Mouse (Mus musculus) kidney, embryonic 15.5 days (tissue): ENCODE results near the gene Dcaf11. TPM values are rescaled to one million over a fixed set of nuclear protein-coding genes. Genes with fewer than 3 reads are reported as not detected.

Experiments
- ATAC-seq: fragments of 200-750 bp; cut with Nextera tagmentation; replicated peaks from 2 replicates; pipeline ENCODE4 v1.8.0; 2017; ENCODE audit warnings: moderate TSS enrichment; ENCODE audit not compliant: low FRiP score
- H3K27ac ChIP-seq: fragments of 300-500 bp; sonication (generic); 2 replicates; pipeline ENCODE4 v1.5.1; 2015; ENCODE audit warnings: mild to moderate bottlenecking, inconsistent platforms
- H3K27me3 ChIP-seq: fragments of 300-500 bp; sonication (generic); 2 replicates; pipeline ENCODE4 v1.6.1; 2015; ENCODE audit warnings: inconsistent platforms
- H3K36me3 ChIP-seq: fragments of 300-500 bp; sonication (generic); 2 replicates; pipeline ENCODE4 v1.6.1; 2015; ENCODE audit warnings: inconsistent platforms
- H3K4me1 ChIP-seq: fragments of 300-500 bp; sonication (generic); 2 replicates; pipeline ENCODE4 v1.6.1; 2015; ENCODE audit warnings: inconsistent platforms
- H3K4me2 ChIP-seq: fragments of 300-500 bp; sonication (generic); 2 replicates; pipeline ENCODE4 v1.6.1; 2015; ENCODE audit warnings: moderate library complexity, mild to moderate bottlenecking, inconsistent platforms
- H3K4me3 ChIP-seq: fragments of 300-500 bp; sonication (generic); replicated peaks from 2 replicates; pipeline ENCODE4 v1.5.1; 2015; ENCODE audit warnings: mild to moderate bottlenecking, inconsistent platforms
- H3K9ac ChIP-seq: fragments of 300-500 bp; sonication (generic); 2 replicates; pipeline ENCODE4 v1.6.1; 2015; ENCODE audit warnings: mild to moderate bottlenecking, inconsistent platforms
- H3K9me3 ChIP-seq: fragments of 300-500 bp; sonication (generic); replicated peaks from 2 replicates; pipeline ENCODE4 v1.6.1; 2016; ENCODE audit warnings: inconsistent platforms
- WGBS: fragments of 180-500 bp; shearing (Covaris S2); methylation state at CpG from one replicate; pipeline ENCODE4 v1.1.7; 2015; ENCODE audit warnings: mixed read lengths; 5-methylcytosine and 5-hydroxymethylcytosine counted together
- polyA plus RNA-seq: library from polyadenylated mRNA; unstranded; fragments of >200 nt; fragmentation: Nextera tagmentation; extraction: Ambion mirVana; gene quantifications from 2 replicates; pipeline ENCODE4 v1.2.1, GENCODE M21; 2015

Gene Dcaf11
- polyA plus RNA-seq, 1 experiment from 2014 or later: 93.0 TPM

GRCm38 (mm10) chr14:55558740-55559448 is 912 bp upstream of the Dcaf11 start:
- no peak for ATAC-seq
- 51% methylated on average over 6 of the region's 6 CpGs for WGBS
- H3K4me3 ChIP-seq: peak overlapping the region; percentile 71
- H3K9ac ChIP-seq: peak overlapping the region; percentile 35; the same call in 1 of the 2 replicates
- H3K27ac ChIP-seq: peak overlapping the region; percentile 99
- H3K27me3 ChIP-seq: no peaks in the 10 kb centered on the region
- H3K4me1 ChIP-seq: peaks cover 37% of the 10 kb centered on the region
- H3K36me3 ChIP-seq: peaks cover 15% of the 10 kb centered on the region
- H3K4me2 ChIP-seq: peak overlapping the region; percentile 87
- no peaks in the 10 kb centered on the region for H3K9me3 ChIP-seq

GRCm38 (mm10) chr14:55560202-55561073 is 632 bp downstream of the Dcaf11 start, which contains the start of gene A730061H03Rik:
Gene A730061H03Rik, minus strand, starts transcription at chr14:55560406.
- Histone ChIP-seq H3K36me3 (peaks cover 30% of the 10 kb centered on the region), H3K27me3 (no peaks in the 10 kb centered on the region), H3K4me2 (peak within 1 kb of the TSS; percentile 87), H3K9ac (peak within 1 kb of the TSS; percentile 66), H3K4me3 (peak within 1 kb of the TSS; percentile 71), H3K4me1 (peaks cover 37% of the 10 kb centered on the region), H3K9me3 (no peaks in the 10 kb centered on the region), H3K27ac (peak within 1 kb of the TSS; percentile 99)
- under 1% methylated on average over 51 of the region's 51 CpGs for WGBS
- ATAC-seq: peak; percentile 97

GRCm38 (mm10) chr14:55561860-55562259 is 2.1 kb downstream of the Dcaf11 start:
- peak overlapping the region; percentile 14; the same call in 1 of the 2 replicates for H3K27ac ChIP-seq
- peaks cover 32% of the 10 kb centered on the region for H3K4me1 ChIP-seq
- peak overlapping the region; percentile 71 for H3K4me3 ChIP-seq
- peaks cover 44% of the 10 kb centered on the region for H3K36me3 ChIP-seq
- H3K4me2 ChIP-seq: peak overlapping the region; percentile 87
- WGBS: 76% methylated on average over 10 of the region's 10 CpGs
- H3K27me3 ChIP-seq: no peaks in the 10 kb centered on the region
- no peaks in the 10 kb centered on the region for H3K9me3 ChIP-seq
- no peak overlapping the region; the same call in 1 of the 2 replicates for H3K9ac ChIP-seq
- no peak for ATAC-seq

- Histone ChIP-seq H3K9ac (no peak overlapping the region), H3K27ac (no peak overlapping the region), H3K4me3 (no peak overlapping the region), H3K9me3 (no peaks in the 10 kb centered on the region), H3K36me3 (peaks cover 58% of the 10 kb centered on the region), H3K4me1 (peaks cover 25% of the 10 kb centered on the region), H3K27me3 (no peaks in the 10 kb centered on the region), H3K4me2 (no peak overlapping the region)
- ATAC-seq: no peak
- 91% methylated on average over 11 of the region's 11 CpGs for WGBS
Observed at GRCm38 (mm10) chr14:55563249-55563648, 3.4 kb downstream of the Dcaf11 start.

GRCm38 (mm10) chr14:55565748-55566147 is 5.9 kb downstream of the Dcaf11 start:
- 82% methylated on average over 3 of the region's 3 CpGs for WGBS
- Histone ChIP-seq H3K9me3 (no peaks in the 10 kb centered on the region), H3K4me2 (no peak overlapping the region), H3K4me3 (no peak overlapping the region), H3K36me3 (peaks cover 77% of the 10 kb centered on the region), H3K27ac (no peak overlapping the region), H3K27me3 (no peaks in the 10 kb centered on the region), H3K4me1 (peaks cover 19% of the 10 kb centered on the region), H3K9ac (no peak overlapping the region)
- ATAC-seq: no peak

- ATAC-seq: no peak
- Histone ChIP-seq H3K4me1 (0 out of 2 replicates have a peak, but pooled peaks cover 3% of the 10 kb centered on the region), H3K27ac (no peak overlapping the region), H3K36me3 (peaks cover 76% of the 10 kb centered on the region), H3K9me3 (no peaks in the 10 kb centered on the region), H3K9ac (no peak overlapping the region), H3K27me3 (no peaks in the 10 kb centered on the region), H3K4me2 (no peak overlapping the region), H3K4me3 (no peak overlapping the region)
- WGBS: 79% methylated on average over 3 of the region's 3 CpGs
Observed at GRCm38 (mm10) chr14:55567496-55567895, 7.7 kb downstream of the Dcaf11 start.

- no peaks in the 10 kb centered on the region for H3K27me3 ChIP-seq
- no peak overlapping the region for H3K27ac ChIP-seq
- H3K4me3 ChIP-seq: no peak overlapping the region
- no peaks in the 10 kb centered on the region for H3K9me3 ChIP-seq
- no peak overlapping the region for H3K4me2 ChIP-seq
- 89% methylated on average over 2 of the region's 2 CpGs for WGBS
- peaks cover 4% of the 10 kb centered on the region for H3K4me1 ChIP-seq
- H3K36me3 ChIP-seq: peaks cover 46% of the 10 kb centered on the region
- no peak for ATAC-seq
- H3K9ac ChIP-seq: no peak overlapping the region
Observed at GRCm38 (mm10) chr14:55570588-55570987, 10.8 kb downstream of the Dcaf11 start.

GRCm38 (mm10) chr14:55571760-55572159 is 12.0 kb downstream of the Dcaf11 start:
- Histone ChIP-seq H3K27ac (no peak overlapping the region), H3K27me3 (no peaks in the 10 kb centered on the region), H3K4me1 (peaks cover 11% of the 10 kb centered on the region), H3K4me3 (no peak overlapping the region), H3K36me3 (peaks cover 34% of the 10 kb centered on the region), H3K4me2 (no peak overlapping the region), H3K9ac (no peak overlapping the region), H3K9me3 (no peaks in the 10 kb centered on the region)
- ATAC-seq: no peak

- Histone ChIP-seq H3K4me3 (no peak within 1 kb of the TSS), H3K9ac (no peak within 1 kb of the TSS), H3K27ac (no peak within 1 kb of the TSS), H3K9me3 (no peaks in the 10 kb centered on the region), H3K4me1 (peaks cover 29% of the 10 kb centered on the region), H3K27me3 (no peaks in the 10 kb centered on the region), H3K4me2 (no peak within 1 kb of the TSS), H3K36me3 (peaks cover 6% of the 10 kb centered on the region)
- ATAC-seq: no peak
- 80% methylated on average over 8 of the region's 8 CpGs for WGBS
Observed at GRCm38 (mm10) chr14:55575302-55575701, 15.5 kb downstream of the Dcaf11 start, which contains the start of gene Fitm1. Gene Fitm1, plus strand, starts transcription at chr14:55575617.

GRCm38 (mm10) chr14:55575711-55576110 is 15.9 kb downstream of the Dcaf11 start:
- ATAC-seq: no peak
- no peaks in the 10 kb centered on the region for H3K27me3 ChIP-seq
- no peak overlapping the region for H3K4me3 ChIP-seq
- H3K9ac ChIP-seq: no peak overlapping the region
- H3K4me2 ChIP-seq: no peak overlapping the region
- 66% methylated on average over 13 of the region's 13 CpGs for WGBS
- H3K27ac ChIP-seq: no peak overlapping the region
- no peaks in the 10 kb centered on the region for H3K9me3 ChIP-seq
- peaks cover 10% of the 10 kb centered on the region for H3K36me3 ChIP-seq
- peaks cover 29% of the 10 kb centered on the region for H3K4me1 ChIP-seq

GRCm38 (mm10) chr14:55576376-55576775 is 16.6 kb downstream of the Dcaf11 start:
- Histone ChIP-seq H3K27me3 (no peaks in the 10 kb centered on the region), H3K9ac (no peak overlapping the region), H3K36me3 (peaks cover 17% of the 10 kb centered on the region), H3K9me3 (no peaks in the 10 kb centered on the region), H3K4me1 (peaks cover 29% of the 10 kb centered on the region), H3K27ac (no peak overlapping the region), H3K4me3 (no peak overlapping the region), H3K4me2 (no peak overlapping the region)
- 77% methylated on average over 16 of the region's 16 CpGs for WGBS
- no peak for ATAC-seq
